Mouse (Mus musculus): ENCODE results near the gene Ccdc57. TPM values are rescaled to one million over a fixed set of nuclear protein-coding genes. Genes with fewer than 3 reads are reported as not detected.
"Not testable (repeated sequence)": the region's sequence is repeated elsewhere in the genome, so short reads cannot be mapped to it uniquely, and the experiment has no call there.

The Ccdc57 gene
- polyA plus RNA-seq, 1 experiment = 7.2 TPM

DNA sequence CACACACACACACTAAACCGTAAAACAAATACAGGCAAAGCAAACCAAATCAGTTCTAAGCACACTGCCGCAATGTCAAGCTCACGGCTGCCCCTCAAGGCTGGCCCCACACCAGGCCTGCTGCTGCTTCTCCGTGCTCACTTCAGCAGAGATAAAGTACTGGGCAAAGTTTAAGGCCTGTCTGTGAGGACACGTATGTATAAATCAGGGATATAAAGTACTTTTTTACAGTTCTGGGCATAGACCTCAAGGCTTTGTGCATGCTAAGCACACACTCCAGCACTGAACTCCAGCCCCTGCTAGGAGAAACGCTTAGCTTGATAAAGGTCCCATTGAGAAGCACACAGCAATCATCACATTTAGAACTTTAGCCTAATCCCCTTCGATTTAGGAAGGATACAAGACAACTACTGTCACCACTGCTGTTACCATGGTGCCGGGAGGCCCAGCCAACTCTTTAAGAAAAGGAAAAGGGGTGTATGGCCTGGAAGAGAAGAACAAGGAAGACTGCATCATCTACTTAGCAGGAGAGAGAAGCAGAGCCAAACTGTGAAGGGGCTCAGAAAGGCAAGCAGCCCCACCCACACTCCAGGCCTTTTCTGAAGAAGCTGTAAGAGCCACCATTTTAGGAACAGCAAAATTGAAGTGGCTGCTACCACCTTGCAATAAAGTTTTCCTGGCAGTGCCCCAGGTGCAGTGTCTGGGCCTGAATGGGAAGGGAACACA is 99.0 kb downstream of the Ccdc57 start:
- peak; percentile 92 for DNase-seq (ENCODE audit: low read depth)
- TF ChIP-seq POLR2A (IDR thresholded peaks at IDR 0.05; ENCODE audit: borderline replicate concordance, extremely low read depth, insufficient read depth, insufficient read length, poor library complexity, severe bottlenecking) = no peak
- TF ChIP-seq CTCF (IDR thresholded peaks at IDR 0.05; ENCODE audit: borderline replicate concordance, extremely low read depth, insufficient read depth, insufficient read length) = no peak

DNA sequence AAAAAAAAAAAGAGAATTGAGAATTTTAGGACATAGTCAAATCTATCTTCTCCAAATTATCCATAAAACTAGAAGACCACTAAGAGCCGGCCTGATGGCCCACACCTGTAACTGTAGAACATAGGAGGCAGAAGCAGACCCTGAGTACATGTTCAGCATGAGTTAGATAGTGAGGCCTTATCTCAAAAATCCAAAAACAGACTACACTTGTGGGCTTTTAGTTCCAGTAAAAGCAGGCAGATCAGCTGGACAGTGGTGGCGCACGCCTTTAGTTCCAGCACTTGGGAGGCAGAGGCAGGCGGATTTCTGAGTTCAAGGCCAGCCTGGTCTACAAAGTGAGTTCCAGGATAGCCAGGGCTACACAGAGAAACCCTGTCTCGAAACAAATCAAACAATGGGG is 99.7 kb downstream of the Ccdc57 start:
- DNase-seq (ENCODE audit: low read depth) = not testable (repeated sequence)

DNA sequence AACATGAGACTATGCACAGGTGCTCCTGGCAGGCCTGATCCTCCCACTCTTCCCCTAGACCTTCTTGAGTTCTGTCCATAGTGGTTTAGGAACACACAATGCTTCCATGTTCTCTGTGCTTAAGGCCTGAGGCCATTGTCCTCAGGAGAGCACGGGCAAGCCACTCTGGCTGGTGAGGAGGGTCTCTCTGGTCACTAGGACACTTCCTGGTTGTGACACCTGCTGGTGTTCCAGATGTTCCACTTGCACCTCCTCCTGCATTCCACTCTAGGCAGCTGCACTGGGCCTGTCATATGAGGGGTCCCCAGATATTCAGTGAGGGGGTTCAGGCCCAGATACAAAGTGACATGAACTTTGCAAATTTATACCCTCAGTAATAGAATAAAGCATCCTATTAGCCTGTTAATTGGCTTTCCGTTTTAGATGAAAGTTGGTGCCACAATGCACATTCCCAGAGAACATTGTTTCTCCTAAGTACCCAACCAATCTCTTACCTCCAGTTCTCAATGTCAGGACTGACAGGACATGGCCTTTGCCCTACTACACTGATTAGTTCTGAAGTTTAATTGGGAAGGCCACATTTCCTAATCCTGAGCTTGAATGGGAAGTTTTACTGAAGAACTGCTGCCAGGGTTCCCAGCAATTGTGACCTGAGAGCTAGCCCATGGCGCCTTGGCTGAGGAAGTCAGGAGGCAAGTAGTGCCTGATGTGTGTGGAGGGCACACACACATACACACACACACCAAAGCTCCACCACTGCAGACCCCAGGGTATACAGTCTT is 100.8 kb downstream of the Ccdc57 start:
- TF ChIP-seq CTCF (IDR thresholded peaks at IDR 0.05; ENCODE audit: borderline replicate concordance, extremely low read depth, insufficient read depth, insufficient read length) (no peak), POLR2A (IDR thresholded peaks at IDR 0.05; ENCODE audit: borderline replicate concordance, extremely low read depth, insufficient read depth, insufficient read length, poor library complexity, severe bottlenecking) (no peak)

DNA sequence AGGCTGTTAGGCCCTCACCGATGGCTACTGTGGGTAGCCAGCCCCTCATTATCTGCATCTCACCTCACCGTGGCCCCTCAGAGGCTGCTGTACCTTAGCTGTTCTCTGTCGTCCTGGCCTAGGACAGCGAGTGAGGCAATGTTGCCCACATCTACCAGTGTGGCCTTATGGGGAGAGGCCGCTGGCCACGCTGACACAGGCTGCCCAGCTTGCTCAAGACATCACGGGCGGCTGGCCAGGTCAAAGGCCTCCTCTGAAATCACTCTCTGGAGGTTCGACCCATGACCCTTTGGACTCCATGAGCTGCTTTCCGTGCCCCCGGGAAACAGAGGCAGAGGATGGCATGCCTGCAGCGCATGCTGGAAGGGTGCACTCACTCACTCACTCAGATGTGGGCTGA is 102.0 kb downstream of the Ccdc57 start:
- TF ChIP-seq CTCF (IDR thresholded peaks at IDR 0.05; ENCODE audit: borderline replicate concordance, extremely low read depth, insufficient read depth, insufficient read length) (no peak), POLR2A (IDR thresholded peaks at IDR 0.05; ENCODE audit: borderline replicate concordance, extremely low read depth, insufficient read depth, insufficient read length, poor library complexity, severe bottlenecking) (no peak)
- no peak for DNase-seq (ENCODE audit: low read depth)

More for the DNA sequence above, 100.8 kb downstream of the Ccdc57 start:
- no peak for DNase-seq (ENCODE audit: low read depth)

DNA sequence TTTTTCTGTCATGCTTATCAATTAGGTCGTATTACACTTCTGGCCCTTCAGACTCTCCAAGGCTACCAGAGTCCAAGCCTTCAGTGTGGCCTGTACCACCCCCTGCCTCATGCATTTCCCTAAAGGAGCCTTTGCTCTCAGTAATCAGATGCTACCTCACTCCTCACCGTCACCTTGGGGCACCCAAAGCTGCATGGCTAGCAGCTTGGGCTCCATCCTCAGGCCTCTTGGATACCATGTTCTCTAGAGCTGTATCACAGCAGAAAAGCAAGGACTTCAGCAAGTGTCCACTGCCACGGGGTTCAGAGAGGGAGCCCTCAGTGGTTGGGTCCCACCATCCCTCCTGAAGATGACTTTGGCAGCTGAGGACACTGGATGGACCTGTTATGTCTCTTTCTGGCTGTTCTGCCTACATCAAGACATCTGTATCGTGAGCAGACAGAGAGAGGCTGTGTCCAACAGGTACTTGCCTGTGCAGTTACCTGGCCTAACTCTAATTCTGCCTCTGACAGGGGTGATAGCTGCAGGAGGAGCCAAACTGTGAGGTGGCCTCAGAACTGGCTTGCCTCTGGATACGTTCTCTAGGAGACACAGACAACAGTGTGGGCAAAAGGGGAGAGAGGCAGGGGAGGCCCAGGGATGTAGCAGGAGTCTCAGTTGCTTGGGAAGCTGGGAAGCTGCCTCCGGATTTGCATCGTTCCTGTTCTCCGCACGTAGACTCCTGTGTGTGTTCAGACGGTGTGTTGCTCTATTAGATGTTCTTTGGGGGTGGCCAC is 102.7 kb downstream of the Ccdc57 start:
- DNase-seq (ENCODE audit: low read depth) = no peak
- TF ChIP-seq CTCF (IDR thresholded peaks at IDR 0.05; ENCODE audit: borderline replicate concordance, extremely low read depth, insufficient read depth, insufficient read length) (no peak), POLR2A (IDR thresholded peaks at IDR 0.05; ENCODE audit: borderline replicate concordance, extremely low read depth, insufficient read depth, insufficient read length, poor library complexity, severe bottlenecking) (no peak)

DNA sequence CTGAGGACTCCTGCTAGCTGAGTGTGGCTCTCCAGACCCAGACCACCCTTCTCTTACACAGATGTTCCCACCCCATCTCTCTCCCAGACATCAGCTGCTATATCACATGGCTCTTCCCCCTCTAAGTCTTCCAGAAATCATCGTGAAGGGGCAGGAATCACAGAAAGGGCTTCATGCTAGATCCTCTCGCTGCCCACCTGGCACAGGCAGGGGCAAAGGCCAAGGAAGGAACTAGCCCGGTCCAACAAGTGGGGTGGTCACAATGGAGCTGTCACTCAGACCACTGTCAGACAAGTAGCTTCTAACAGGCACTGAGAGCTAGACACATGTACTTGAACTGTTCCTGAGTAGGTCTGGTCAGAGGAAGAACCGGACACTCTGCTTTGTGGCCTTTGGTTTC is 104.3 kb downstream of the Ccdc57 start:
- no peak for TF ChIP-seq CTCF (IDR thresholded peaks at IDR 0.05; ENCODE audit: borderline replicate concordance, extremely low read depth, insufficient read depth, insufficient read length)
- no peak for TF ChIP-seq POLR2A (IDR thresholded peaks at IDR 0.05; ENCODE audit: borderline replicate concordance, extremely low read depth, insufficient read depth, insufficient read length, poor library complexity, severe bottlenecking)
- DNase-seq (ENCODE audit: low read depth) = no peak

DNA sequence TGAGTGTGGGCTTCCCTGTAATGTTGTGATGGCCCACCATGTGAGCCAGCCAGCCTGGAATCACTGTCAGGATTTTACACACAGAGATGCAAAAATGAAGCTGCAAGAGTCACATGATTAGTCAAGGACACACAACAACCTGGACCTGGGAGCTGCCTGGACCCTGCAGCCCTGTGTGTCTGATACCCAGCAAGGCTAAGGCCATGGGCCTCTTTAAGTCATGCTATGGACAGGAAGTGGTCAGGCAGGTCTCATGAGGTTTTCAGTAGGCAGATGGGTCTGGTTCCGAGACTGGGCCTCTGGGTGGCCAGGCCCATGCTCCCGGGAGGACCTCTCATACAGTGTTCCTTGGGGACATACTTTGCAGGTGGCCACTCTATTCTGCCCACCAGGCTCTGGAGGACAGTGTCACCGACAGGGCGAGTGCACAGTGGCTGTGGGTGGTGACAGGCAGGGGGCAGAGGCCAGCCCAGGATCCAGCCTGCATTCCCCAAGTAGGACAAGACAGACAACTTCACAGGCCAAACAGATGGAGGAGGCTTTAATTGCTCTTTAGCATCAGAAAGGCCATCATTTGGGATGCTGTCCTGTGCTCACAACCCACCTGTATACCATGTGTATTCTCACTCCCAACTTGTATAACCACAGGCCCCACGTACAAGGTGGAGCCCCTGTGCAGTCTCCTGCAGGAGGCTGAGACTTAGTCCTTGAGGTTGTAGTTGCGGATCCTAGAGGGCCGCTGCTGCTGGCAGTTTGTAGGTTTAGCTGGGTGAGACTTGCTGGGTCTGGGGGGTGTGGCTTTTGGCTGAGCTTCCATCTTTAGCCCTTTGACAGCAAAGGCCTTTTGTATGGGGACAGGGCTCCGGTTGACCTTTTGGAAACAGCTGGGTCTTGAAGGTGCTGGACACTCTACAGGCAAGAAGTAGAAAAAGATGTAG is 106.4 kb downstream of the Ccdc57 start:
- TF ChIP-seq POLR2A (IDR thresholded peaks at IDR 0.05; ENCODE audit: borderline replicate concordance, extremely low read depth, insufficient read depth, insufficient read length, poor library complexity, severe bottlenecking) (no peak), CTCF (IDR thresholded peaks at IDR 0.05; ENCODE audit: borderline replicate concordance, extremely low read depth, insufficient read depth, insufficient read length) (no peak)
- no peak for DNase-seq (ENCODE audit: low read depth)

DNA sequence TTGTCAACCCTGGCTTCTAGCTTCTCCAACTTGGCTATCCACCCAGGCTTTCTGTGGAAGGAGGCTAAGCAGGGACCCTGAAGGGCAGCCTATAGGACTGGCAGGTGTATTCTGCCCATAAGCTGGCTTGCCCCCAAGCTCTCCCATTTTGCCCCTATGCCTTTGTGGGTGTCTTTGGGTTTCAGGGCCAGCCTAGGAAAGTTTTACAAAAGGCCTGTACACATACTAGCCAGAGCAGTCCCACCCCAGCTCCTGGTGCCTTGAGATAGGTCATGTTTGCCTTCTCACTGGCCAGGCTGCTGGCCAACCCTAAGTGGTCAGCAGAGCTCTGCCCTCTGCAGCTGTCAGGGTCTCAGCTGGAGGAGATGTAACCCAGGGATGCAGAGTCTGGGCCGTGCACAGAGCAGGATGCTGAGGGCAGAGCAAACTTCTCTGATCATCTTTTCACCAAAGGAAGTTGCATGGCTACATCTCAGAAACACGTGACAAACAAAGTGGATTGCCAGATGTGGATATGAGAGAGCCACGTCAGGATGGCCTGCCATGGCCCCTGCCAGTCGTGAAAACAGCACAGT is 107.3 kb downstream of the Ccdc57 start:
- DNase-seq (ENCODE audit: low read depth) = no peak

DNA sequence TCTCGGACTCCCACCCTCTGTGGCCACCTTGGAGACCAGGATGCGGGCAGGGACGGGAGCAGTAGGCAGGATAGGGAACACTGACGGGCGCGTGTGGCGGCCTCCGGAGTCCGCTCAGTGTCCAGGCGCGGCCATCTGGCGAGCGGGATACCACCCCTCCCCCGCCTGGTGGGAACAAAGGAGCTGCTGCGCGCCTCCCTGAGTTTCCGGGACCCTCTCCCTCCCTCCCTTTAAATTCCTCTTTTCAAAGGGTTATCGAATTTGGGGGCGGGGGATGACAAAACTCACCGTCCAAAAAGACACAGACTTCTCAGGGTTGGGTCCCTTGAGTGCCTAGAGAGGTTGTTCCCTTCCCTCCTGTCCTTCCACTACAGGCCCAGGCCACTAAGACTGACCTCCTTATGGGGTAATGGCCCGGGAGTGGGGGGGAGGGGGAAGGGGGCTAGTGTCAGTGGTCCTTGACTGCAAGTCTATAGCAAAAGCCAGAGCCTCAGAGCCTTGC is 107.8 kb downstream of the Ccdc57 start:
- TF ChIP-seq POLR2A (IDR thresholded peaks at IDR 0.05; ENCODE audit: borderline replicate concordance, extremely low read depth, insufficient read depth, insufficient read length, poor library complexity, severe bottlenecking) (no peak), CTCF (IDR thresholded peaks at IDR 0.05; ENCODE audit: borderline replicate concordance, extremely low read depth, insufficient read depth, insufficient read length) (no peak)
- DNase-seq (ENCODE audit: low read depth) = no peak

More for the DNA sequence above, 107.3 kb downstream of the Ccdc57 start:
- TF ChIP-seq POLR2A (IDR thresholded peaks at IDR 0.05; ENCODE audit: borderline replicate concordance, extremely low read depth, insufficient read depth, insufficient read length, poor library complexity, severe bottlenecking) = no peak
- TF ChIP-seq CTCF (IDR thresholded peaks at IDR 0.05; ENCODE audit: borderline replicate concordance, extremely low read depth, insufficient read depth, insufficient read length) = no peak

Measured in brain, embryonic 14.5 days (tissue).